1 mouse cellular context compared by ENCODE assay signal in genomic region chr9:57074822-57075603, GRCm38 (mm10).
TF ChIP-seq lines count a peak whose summit lies in the region.

No protein-coding gene starts in this region.

TF ChIP-seq in C2C12, 6 proteins besides CTCF, POLR2A, EP300 and RAD21 (continued from another document):
- TF ChIP-seq MYOD1 (IDR thresholded peaks at IDR 0.05; ENCODE audit: control insufficient read depth, insufficient read length, low read depth) (no peak), MAX (IDR thresholded peaks at IDR 0.05) (no peak)
